Mouse (Mus musculus) spleen, adult 18-20 months (tissue): ENCODE measurements around the gene Slc24a1.
A peak's percentile ranks its signal among the peaks of the same experiment; 100 is the strongest.

Experiments used
- DNase-seq, 2 experiments: peaks; one replicate each; pipeline ENCODE4 v3.0.0; 2022; ENCODE audit warnings: mixed read lengths in 2 of 2

Slc24a1 gene

DNA sequence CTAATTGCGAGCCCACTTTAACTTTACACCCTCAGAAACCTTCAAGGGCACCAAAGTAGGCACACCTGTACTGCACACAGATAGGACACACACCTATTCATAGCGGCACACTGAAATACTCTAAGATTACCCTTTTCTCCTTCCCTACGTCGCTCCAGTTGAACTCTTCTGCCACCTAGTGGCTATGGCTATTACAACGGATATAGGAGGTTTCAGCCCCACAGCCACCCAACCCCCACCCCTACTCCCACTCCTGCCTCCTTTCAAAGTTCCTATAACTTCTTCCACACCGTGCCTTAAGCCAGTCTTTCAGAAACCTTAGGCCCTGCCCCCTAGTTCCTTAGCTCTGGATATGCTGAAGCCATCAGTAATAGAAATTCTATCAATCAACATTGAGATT lies 14.9 kb downstream of the Slc24a1 start:
- DNase-seq: peak in 1 of 2 experiments; percentile 58

DNA sequence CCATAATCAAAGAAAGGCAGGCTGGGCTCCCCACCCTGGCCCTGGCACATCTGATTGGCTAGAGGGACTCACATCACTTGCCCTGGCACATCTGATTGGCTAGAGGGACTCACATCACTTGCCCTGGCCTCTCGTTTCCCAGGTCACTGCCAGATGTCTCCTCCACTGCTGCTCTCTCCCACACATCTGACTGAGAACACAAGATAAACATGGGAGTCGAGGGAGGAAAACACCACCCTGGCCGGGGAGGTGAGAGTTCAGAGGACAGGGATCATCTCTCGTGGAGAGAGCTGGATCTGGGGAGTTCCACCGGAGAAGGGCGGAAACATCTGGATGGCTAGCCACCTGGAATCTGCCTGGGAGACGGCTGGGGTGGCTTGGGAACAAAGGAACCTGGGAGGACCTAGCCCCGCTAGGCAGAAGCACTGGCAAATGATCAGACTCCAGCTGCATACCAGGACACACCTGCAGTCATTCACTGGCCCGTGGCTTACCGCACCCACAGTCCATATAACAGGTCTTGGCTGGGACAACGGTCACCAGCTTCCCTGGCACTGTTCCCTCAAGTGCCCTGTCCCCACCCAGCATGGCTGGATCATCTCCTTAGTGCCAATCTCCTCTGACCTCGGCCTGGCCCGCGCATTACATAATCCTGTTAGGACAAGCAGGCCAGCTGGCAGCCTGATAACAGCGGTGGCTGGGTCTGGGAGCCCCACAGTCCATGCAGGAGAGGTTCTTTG lies 17.2 kb downstream of the Slc24a1 start:
- no peak for DNase-seq

DNA sequence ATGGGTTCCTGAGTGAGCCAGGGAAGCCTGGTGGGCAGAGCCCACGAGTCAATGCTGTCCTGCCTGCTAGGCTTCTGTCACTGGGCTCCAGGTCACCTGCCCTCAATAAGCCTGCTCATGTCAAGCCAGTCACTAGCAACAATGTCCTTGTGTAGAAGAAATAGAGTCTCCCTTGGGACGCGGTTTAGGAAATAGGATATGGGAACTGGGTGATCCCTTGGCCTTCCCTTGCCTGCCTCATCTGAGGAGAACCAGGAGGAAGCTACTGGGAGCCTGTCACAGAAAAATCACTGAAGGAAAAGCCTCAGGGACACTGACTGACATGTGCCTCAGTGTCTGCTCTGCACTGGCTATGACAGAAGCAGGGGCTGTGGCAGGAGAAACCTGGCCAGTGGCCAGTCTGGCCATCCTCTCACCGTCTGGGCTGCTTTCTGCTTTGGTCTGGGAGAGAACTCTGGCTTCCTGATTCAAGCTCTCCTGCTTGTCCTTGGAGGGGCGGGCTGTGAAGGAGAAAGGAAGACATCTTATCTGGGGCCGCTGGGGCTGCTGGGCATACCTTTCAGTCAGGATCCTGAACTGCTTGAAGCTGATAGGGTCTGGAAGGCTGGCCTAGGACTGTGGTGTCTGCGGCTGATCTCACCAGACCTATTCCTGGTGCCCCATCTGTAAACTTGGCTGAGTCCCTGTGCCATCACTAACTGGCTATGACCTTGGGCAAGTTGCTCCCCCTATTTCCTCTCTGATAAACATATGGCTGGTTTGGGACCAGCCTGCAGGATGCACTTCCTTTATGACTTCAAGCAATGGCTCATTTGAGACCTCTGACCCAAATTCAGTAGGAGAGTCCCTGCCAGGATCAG lies 19.4 kb downstream of the Slc24a1 start:
- DNase-seq: no peak

DNA sequence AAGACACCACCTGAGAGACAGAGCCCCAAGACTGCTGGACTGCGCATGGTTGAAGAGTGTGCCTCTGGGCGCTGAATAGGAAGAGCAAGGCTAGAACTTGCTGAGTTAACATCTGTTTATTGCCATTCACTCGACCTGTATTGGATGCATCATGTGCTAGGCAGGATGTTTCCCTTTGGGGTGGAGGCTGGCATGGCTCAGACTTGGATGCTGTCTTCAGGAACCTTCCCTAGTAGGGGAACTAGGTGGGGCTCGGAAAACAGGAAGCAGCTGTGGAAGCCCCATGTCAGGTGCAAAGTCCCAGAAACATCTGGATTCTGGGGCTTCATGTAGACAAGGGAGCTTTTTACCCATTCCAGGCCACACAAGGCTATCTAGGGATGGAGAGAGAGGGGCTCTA lies 21.2 kb downstream of the Slc24a1 start:
- DNase-seq: no peak

DNA sequence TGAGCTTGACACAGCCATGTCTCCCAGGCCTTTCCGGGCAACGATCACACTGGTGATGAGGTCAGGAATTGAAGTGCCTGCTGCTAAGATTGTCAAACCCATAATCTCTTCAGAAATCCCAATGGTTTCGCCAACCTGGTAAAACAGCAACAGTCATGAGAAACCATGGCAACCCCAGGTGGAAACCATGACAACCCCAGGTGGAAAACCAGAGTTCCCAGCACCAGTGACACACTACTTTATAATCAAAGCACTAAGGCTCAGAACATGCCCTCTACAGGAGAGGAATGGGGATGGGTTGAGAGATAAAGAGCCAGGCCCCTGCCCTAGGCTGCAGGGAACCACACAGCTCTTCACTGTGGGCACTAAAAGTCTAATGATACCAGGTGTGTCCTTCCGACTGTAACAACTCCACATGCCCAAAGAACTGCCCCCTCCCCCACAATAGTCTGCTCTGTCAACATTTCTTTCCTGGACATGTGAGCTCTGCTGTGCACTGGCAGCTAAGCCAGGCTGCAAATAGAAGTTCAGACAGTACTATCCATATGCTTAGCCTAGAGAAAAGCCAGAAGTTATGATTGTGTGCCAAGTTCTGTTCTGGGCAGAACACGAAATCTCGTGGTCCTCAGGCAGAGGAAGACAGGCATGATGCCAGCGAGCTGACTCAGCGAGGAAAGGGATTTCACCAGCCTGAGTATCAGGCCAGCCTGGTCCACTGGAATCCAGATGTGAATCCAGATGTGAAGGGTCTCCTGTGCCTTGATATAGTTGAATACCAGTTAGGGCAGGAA lies 25.0 kb downstream of the Slc24a1 start:
- DNase-seq: no peak

DNA sequence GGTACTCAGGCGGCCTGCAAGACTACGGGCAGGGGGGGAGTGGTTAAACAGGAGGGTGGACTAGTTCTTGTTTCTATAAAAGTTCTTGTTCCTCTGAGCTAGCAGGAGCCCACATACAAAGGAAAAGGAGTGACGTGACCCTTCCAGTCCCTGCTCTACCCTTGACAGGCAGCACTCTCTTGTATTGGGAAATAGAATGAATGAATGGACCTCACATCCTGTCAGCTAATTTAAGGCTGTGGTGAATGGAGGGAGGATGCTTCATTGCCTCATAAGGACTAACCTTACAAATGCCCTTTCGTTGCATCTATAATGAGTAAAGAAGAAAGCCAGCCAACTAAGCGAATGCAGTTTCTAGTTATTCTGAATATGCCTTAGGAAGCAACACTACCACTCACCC lies 25.6 kb downstream of the Slc24a1 start:
- no peak for DNase-seq

DNA sequence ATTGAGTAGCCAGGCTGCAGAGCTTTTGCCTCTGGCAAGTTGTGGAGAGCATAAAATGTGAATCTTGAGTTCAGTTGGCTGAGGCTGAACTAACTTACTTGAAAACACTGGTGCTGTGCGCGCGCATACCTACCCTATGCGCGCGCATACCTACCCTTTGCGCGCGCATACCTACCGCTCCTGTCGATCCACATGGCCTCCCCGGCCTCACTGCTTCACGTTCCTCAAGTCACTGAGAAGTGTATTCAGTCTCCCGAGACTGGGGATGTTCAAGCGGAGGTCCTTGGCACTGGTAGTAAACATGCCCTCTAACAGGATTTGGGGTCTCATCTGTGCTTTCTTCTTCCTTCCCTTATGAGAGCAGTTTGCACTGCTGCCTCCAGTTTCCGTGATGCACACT lies 32.8 kb downstream of the Slc24a1 start:
- no peak for DNase-seq

DNA sequence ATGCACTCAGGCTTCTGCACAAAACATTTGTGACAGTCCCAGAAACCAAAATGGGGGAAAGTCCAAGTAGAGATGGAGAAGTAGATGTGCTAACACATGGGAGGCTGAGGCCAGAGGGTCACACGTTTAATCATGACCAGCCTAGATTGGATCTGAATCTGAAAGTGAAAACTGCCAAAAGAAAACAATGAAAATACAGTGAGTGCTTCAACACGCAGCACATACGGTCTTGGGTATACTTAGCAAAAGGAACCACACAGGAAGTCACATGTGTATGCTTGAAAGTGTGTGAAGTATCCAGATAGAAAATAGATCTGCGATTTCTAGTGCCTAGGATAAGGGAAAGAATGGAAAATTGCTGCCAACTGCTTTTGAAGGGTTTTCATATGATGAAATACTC lies 36.8 kb downstream of the Slc24a1 start:
- DNase-seq: no peak

DNA sequence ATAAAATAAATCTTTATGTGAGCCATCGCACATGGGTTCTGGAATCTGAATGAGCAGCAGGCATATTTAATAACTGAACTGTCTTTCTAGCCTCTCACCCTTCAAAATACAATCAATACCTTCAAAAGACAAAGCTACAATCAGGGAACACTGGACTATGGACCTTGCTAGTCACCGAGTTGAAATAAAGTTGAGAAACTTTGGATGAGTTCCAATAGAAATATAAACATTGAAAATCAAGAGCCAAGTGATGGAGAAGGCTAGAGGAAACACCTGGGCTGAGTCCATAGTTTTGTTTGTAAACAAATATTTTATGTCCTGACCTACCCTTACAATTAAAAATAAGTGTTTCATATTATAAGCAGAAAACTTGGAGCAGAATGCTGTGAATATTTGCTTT lies 37.4 kb downstream of the Slc24a1 start:
- no peak for DNase-seq

DNA sequence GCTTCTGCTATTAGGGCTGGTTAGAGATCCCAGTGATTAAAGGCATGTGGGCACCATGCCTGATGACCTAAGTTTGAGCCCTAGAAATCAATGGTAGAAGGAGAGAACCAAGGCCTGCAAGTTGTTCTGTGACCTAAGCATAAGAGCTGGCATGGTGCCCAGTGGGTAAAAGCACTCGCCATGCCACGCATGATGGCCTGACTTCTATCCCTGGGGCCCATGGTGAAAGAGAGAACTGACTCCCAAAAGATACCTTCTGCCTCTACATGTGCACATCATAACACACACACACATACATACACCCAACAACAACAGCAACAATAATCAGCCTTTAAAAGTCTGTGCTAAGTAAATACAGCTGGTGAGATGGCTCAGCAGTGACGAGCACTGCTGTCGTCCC lies 38.0 kb downstream of the Slc24a1 start:
- no peak for DNase-seq

DNA sequence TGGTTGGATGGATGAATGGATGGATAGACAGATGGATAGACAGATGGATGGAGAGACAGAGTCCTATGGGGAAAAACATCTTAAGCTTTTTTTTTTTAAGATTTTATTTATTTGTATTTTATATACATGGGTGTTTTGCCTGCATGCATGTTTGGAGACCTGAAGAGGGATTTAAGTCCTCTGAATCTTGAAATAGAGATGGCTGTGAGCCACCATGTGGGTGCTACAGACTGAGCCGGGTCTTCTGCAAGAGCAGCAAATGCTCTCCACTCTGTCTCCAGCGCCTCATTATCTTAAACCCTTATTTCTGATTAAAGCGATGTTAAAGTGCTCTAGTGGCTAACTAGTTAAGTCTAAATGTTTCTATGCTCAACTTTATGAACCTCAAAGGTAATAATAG lies 44.0 kb downstream of the Slc24a1 start:
- no peak for DNase-seq

DNA sequence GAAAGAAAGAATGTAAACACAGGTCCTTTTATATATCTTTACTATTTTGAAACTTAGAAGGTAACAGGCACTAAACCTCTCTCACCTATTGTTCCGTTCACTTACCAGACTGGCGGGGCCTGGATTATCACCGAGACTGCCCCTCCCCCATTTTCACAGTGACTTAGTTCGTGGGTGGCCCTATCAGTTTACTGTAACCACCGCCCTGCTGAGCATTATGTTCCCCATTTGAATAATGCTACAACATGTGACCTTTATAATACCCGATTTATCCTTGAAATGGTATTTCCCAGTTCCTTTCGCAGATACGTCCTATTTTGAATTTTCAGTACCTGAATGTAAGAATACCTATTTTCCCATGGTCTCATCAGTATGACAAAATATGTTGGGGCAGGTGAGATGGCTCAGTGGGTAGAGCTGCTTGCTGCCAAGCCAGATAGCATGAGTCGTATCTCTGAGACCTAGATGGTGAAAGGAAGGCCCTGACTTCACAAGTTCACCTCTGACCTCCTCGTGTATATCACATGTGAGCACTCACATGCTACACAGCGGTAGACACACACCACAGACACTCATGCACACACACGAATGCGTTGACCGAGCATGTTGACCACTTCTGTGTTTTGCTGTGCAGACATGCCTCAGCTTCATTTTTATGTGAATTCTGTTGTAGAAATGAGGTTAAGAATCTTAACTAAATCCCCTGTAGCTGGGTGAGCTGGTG lies 46.3 kb downstream of the Slc24a1 start:
- DNase-seq: no peak

DNA sequence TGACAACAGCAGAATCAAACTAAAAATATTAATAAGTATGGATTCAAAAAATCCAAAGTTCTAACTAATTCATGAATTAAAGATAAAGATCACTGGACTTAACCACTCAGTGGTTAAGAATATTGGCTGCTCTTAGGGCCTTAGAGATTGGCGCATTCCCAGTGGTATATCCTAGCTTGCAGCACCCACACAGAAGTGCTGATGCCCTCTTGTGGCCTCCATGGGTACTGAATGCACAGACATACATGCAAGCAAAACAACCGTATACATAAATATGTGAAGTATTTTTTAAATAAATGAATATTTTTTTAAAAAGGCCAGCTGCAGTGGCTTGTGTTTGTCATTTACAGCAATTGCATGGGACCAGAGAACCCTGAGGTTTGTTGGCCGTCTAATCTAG lies 48.0 kb downstream of the Slc24a1 start:
- peak; percentile 32 to 70 for DNase-seq

DNA sequence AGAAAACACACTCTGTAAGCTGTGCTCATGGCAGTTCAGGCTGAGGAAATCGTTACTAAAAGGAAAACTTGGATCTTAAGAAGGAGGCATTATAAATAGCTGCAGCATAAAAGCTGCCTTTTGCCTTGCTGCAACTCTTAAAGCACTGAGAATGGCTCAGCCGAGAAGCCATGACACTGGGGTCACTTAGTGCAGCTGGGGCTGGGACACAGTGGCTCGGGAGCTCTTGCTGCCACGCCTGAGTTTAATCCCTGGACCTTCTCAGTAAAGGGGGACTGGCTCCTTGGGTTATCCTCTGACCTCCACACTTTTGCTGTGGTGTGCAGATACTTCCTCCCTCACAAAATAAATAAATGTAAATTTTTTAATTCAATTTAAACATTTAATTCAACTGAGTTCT lies 48.5 kb downstream of the Slc24a1 start:
- no peak for DNase-seq

DNA sequence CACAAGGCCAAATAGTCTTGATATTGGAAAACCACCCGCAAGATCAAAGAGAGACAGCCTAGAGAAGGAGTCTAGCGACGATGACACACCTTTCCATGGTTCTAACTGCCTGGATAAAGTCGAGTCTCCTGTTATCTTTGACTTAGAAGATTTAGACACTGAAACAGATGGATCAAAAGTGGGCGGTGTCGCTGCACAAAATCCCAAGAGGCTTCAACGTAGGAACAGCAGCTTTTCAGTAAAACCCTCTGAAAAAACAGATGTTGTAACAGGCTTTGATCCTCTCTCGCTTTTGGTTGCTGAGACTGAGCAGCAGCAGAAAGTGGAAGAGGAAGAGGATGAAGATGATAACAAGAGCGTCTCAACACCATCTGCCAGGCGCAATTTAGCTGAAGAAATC lies 54.8 kb downstream of the Slc24a1 start:
- DNase-seq: no peak

DNA sequence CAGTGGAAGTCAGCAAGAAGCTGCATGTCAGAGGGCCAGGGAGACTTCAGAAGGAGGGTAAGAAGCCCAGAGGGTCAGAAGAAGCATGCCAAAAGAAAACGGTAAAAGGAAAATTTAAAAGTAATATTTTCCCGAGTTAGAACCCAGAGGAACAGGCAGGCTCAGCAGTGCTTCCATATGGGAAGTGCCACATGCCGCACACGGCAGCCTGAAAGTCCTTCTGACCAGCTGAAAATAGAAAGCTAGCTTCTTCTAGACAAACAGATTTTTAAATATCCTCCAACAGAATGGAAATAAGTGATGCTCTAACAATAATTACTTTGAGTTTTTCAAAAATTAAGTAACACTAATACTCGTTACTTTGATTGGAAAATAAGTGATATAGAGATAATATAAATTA lies 65.4 kb downstream of the Slc24a1 start:
- no peak for DNase-seq
